Mouse (Mus musculus) gonadal fat pad, adult 2 months (tissue): ENCODE measurements around the gene Cbr1. TPM values are rescaled to one million over a fixed set of nuclear protein-coding genes. Genes with fewer than 3 reads are reported as not detected.
"Not testable (repeated sequence)": the region's sequence is repeated elsewhere in the genome, so short reads cannot be mapped to it uniquely, and the experiment has no call there.

Experiments used
- DNase-seq: peaks from one replicate; pipeline ENCODE4 v3.0.0-alpha.2; 2012; ENCODE audit warnings: low read depth
- polyA plus RNA-seq: library from polyadenylated mRNA; depleted of rRNA; stranded (reverse); fragments of >200 nt; gene quantifications from 2 replicates; pipeline ENCODE4 v1.2.3, GENCODE M21; 2012; rRNA removed

Gene Cbr1
- polyA plus RNA-seq, 1 experiment, result 150 TPM

GRCm38 (mm10) chr16:93597551-93597950 lies 8.1 kb upstream of the Cbr1 start:
- no peak for DNase-seq

- DNase-seq, result no peak
These were observed 6.2 kb upstream of the Cbr1 start for GRCm38 (mm10) chr16:93599461-93599860.

DNA sequence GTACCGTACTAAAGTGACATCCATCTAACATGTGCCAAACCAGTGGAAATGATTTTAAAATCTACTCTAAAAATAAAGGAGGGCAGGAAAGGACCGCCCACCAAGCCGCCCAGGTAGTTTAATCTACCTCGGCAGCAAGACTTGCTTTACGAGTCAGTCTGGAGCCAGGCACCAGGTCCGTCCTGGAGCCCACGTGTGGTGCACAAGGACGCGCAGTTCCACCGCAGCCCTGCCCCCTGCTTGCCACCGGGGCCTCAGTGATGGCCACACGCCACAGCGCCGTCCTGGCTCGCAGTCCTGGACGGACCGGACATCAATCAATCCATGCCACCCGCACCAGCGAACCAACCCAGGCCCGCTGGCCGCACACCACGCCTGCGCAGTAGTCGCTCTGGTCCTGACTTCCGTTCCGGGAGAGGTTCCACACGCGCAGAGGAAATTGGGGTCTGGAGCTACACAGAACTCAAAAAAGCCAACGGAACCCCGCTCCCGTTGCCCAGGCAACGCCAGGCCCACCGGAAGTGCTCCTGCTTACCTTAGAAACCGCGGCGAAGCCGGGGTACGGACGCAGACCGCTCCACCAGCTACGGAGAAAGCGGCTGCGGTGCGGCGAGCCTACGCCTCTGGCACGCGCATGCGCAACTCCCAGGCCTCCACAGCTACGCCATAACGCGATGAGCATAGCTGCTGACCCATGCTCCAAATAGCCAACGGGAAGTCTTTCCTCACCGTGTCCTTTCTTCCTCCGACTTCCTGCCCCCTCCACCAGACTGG lies 2.0 kb upstream of the Cbr1 start, which contains the start of gene Setd4:
TSS of gene Setd4 (minus strand) at position 625 of the 774 bp plus-strand sequence.
- DNase-seq, result no peak

GRCm38 (mm10) chr16:93604481-93604969 lies 1.1 kb upstream of the Cbr1 start:
- no peak for DNase-seq

- DNase-seq, result no peak
These were observed 493 bp downstream of the Cbr1 start for GRCm38 (mm10) chr16:93606146-93606545.

GRCm38 (mm10) chr16:93607669-93608101 lies 2.0 kb downstream of the Cbr1 start:
- no peak for DNase-seq

- no peak for DNase-seq
These were observed 3.1 kb downstream of the Cbr1 start for GRCm38 (mm10) chr16:93608731-93609130.

DNA sequence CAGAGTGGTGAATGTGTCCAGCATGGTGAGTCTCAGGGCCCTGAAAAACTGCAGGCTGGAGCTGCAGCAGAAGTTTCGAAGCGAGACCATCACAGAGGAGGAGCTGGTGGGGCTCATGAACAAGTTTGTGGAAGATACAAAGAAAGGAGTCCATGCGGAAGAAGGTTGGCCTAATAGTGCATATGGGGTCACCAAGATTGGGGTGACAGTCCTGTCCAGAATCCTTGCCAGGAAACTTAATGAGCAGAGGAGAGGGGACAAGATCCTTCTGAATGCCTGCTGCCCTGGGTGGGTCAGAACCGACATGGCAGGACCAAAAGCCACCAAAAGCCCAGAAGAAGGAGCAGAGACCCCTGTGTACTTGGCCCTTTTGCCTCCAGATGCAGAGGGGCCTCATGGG lies 4.1 kb downstream of the Cbr1 start:
- no peak for DNase-seq

DNA sequence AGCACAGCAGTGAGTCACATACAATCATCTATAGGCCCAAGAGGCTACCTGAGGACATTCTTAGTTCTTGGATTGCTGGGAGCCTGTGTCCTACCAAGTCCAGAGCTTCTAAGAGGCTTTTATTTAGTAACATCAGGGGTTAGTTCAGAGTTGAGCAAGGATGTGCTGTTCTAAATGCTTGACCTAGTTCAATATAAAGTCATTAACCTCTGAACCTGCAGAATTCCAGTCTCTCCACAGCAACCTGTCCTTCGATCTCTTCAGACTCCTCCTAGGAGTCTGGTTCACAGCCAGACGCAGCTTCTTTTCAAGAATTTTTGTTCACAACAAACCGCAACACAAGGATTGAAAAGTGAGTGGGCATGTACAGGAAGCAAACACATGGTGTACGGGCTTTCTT lies 5.3 kb downstream of the Cbr1 start:
- DNase-seq, result no peak

DNA sequence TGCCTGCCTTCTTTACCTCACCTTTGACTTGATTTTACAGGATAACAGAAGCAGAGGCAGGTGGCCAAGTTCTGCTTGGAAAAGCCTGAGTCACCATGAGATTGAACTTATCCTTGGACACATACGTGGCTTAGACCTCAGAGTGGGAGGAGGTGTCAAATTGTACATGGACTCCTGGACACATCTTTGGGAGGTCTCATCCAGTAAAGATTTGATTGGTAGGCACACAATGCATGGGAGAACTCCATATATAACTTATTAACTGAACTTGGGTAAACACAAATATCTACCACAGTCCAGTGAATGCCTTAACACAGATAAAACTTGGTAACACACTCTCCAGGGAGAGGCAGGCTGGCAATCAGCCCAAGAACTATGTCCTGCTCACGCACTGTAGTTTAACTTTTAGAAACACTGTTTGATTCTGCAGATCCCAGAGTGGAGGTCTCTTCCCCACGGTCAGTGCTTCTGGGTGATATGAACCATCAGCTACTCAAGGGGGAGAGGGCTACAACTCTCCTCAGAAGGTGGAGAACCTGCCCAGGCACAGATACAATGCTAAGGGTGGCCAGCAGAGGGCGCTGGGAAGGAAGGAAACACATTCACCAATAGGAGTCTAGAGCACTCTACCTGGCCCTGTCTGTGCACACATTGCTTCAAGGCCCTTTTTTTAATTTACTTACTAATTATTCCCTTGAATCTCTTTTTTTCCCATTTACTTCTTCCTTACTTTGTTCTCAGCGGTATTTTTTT lies 9.6 kb downstream of the Cbr1 start:
- DNase-seq, result no peak

- DNase-seq, result not testable (repeated sequence)
These were observed 18.1 kb downstream of the Cbr1 start for GRCm38 (mm10) chr16:93623759-93624158.

DNA sequence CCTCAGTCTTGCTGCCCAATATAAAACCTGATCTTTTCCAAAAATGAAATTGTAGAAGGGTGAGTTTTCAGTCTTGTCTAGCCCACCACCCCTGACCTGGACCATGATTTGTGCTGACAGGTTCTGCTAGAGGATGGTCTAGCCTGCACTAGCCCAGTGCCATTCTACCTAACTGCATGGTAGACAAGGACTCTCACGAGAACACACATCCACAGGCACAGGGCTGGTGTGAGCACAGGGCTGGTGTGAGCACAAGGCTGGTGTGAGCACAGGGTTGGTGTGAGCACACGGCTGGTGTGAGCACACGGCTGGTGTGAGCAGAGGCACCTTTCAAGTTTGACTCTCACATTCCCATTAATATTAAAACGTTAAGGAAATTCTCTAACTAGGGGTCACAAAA lies 19.0 kb downstream of the Cbr1 start:
- DNase-seq, result no peak

- DNase-seq, result no peak
These were observed 21.1 kb downstream of the Cbr1 start for GRCm38 (mm10) chr16:93626745-93627144.

DNA sequence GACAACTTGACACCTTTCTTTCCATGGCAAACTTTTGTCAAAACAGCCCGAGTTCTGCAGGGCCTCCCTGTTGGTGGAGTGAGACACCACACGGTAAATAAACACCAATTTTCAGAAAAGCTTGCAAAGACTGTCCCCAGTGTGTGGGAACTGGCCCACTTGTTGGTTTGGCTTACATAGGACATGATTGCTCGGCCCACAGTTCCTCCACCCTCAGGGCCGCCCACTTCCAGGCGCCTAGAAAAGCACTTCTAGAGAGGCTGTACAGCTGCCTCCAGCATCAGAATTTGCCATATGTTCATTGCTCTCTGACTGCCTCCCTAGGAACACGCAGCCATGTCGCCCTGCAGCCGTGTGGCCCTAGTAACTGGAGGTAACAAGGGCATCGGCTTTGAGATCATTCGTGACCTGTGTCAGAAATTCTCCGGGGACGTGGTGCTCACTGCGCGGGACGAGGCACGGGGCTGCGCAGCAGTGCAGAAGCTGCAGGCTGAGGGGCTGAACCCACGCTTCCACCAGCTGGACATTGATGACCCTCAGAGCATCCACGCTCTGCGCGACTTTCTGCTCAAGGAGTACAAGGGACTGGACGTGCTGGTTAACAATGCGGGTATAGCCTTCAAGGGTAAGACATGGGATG lies 22.2 kb downstream of the Cbr1 start, which contains the start of gene Gm5678:
TSS of gene Gm5678 (plus strand) at position 337 of the 640 bp plus-strand sequence.
- no peak for DNase-seq

GRCm38 (mm10) chr16:93644006-93644405 lies 38.4 kb downstream of the Cbr1 start:
- DNase-seq, result no peak

- DNase-seq, result no peak
These were observed 43.0 kb downstream of the Cbr1 start for GRCm38 (mm10) chr16:93648441-93649183.

Other genes with a start within 250 kb of the Cbr1 start
- gene Setd4, start 1.8 kb upstream of the Cbr1 start, polyA plus RNA-seq, result 6.3 and 9.0 TPM in 2 replicates
- not detected in 2 replicates for gene Gm5678, start 22.2 kb downstream of the Cbr1 start, polyA plus RNA-seq
- gene Cbr3, start 77.4 kb downstream of the Cbr1 start, polyA plus RNA-seq, result 18.6 and 24.6 TPM in 2 replicates
- gene Dop1b, start 106.1 kb downstream of the Cbr1 start, polyA plus RNA-seq, result 67.5 and 77.6 TPM in 2 replicates
- 9.4 and 11.1 TPM in 2 replicates for gene Morc3, start 226.3 kb downstream of the Cbr1 start, polyA plus RNA-seq